Mouse (Mus musculus) embryonic fibroblast, embryonic 13.5 days (primary cell): ENCODE results near the gene Dip2b.

Experiments
- CTCF ChIP-seq: IDR thresholded peaks from 2 replicates; pipeline ENCODE4 v1.5.1; 2011; ENCODE audit warnings: mild to moderate bottlenecking, control low read depth, low read length, moderate library complexity, borderline replicate concordance; ENCODE audit not compliant: insufficient read depth
- POLR2A ChIP-seq: IDR thresholded peaks from 2 replicates; pipeline ENCODE4 v1.6.1; 2011; ENCODE audit warnings: low read depth, mild to moderate bottlenecking, control low read depth, low read length, moderate library complexity

GRCm38 (mm10) chr15:100179685-100180084, 141.2 kb downstream of the Dip2b start:
- TF ChIP-seq POLR2A (no peak), CTCF (no peak)
